Mouse (Mus musculus): ENCODE measurements around the gene Scamp3. TPM values are rescaled to one million over a fixed set of nuclear protein-coding genes. Genes with fewer than 3 reads are reported as not detected.

Gene Scamp3
- polyA plus RNA-seq, 1 experiment: 139 TPM

DNA sequence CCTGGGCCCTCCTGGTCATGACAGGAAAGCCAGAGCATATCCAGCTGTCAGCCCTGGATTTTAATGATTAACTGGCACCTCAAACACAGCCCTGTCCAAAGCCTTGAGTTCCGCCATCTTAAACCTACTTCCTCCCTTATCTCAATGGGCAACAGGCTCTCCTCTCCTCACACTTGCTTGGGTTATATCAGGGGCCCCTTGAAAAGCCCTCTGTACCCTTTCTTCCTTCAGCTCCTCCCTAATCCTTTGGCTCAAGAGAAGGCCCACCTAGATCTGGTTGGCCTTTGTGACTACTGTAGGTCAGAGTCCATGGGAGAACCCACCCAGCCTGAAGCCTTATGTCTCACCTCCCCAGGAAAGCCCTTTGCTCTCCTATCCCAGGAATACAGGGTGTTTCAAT is 43.5 kb upstream of the Scamp3 start:
- no peak for TF ChIP-seq CEBPB (IDR thresholded peaks at IDR 0.05; ENCODE audit: low read depth)
- no peak for TF ChIP-seq MYOG (IDR thresholded peaks at IDR 0.05; ENCODE audit: control insufficient read depth, extremely low read depth, insufficient read length)
- no peak for TF ChIP-seq USF1 (IDR thresholded peaks at IDR 0.05; ENCODE audit: low read depth)
- no peak for TF ChIP-seq CTCF (IDR thresholded peaks at IDR 0.05; ENCODE audit: control insufficient read depth, insufficient read depth, insufficient read length)
- TF ChIP-seq FOSL1 (IDR thresholded peaks at IDR 0.05; ENCODE audit: insufficient read depth, low read length, poor library complexity, severe bottlenecking): no peak
- TF ChIP-seq MYOD1 (IDR thresholded peaks at IDR 0.05; ENCODE audit: control insufficient read depth, insufficient read length, low read depth): no peak
- TF ChIP-seq MAX (IDR thresholded peaks at IDR 0.05): no peak
- Histone ChIP-seq H3K36me3 (ENCODE audit: control insufficient read depth, insufficient read depth) (no peaks in the 10 kb centered on the region), H3K79me3 (ENCODE audit: low read depth) (no peaks in the 10 kb centered on the region), H3K27me3 (ENCODE audit: control insufficient read depth, insufficient read depth, insufficient read length) (peaks cover 67% of the 10 kb centered on the region), H3K79me2 (ENCODE audit: control insufficient read depth, insufficient read depth) (no peaks in the 10 kb centered on the region), H3ac (ENCODE audit: control insufficient read depth, insufficient read length, low read depth) (no peak overlapping the region), H3K4me3 (ENCODE audit: insufficient read depth, poor library complexity, severe bottlenecking) (no peak overlapping the region)

DNA sequence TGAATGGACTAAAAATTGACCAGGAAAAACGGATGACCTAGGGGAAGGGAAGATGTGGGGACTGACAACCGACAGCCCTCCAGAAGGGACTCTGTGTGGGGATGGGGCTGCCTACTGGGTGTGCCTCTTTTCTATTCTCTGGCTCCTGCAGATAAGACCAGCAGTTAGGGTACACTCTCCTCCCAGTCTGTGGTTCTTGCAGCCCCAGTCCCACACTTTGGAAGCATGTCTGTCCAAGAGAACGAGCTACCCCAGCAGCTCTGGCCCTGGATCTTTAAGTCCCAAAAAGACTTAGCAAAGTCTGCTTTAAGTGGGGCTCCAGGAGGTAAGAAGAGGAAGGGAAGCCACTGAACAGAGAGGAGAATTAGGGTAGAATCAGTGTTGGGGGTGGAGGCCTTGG is 41.3 kb upstream of the Scamp3 start, which contains the start of gene Pklr:
Gene Pklr (plus strand): TSS at position 185 of the 400 bp plus-strand sequence.
- Histone ChIP-seq H3K36me3 (ENCODE audit: control insufficient read depth, insufficient read depth) (no peaks in the 10 kb centered on the region), H3K4me3 (ENCODE audit: insufficient read depth, poor library complexity, severe bottlenecking) (no peak within 1 kb of the TSS), H3K27me3 (ENCODE audit: control insufficient read depth, insufficient read depth, insufficient read length) (peaks cover 72% of the 10 kb centered on the region), H3K79me2 (ENCODE audit: control insufficient read depth, insufficient read depth) (no peaks in the 10 kb centered on the region), H3ac (ENCODE audit: control insufficient read depth, insufficient read length, low read depth) (no peak within 1 kb of the TSS), H3K79me3 (ENCODE audit: low read depth) (no peaks in the 10 kb centered on the region)
- TF ChIP-seq MYOD1 (IDR thresholded peaks at IDR 0.05; ENCODE audit: control insufficient read depth, insufficient read length, low read depth) (no peak), MYOG (IDR thresholded peaks at IDR 0.05; ENCODE audit: control insufficient read depth, extremely low read depth, insufficient read length) (no peak), FOSL1 (IDR thresholded peaks at IDR 0.05; ENCODE audit: insufficient read depth, low read length, poor library complexity, severe bottlenecking) (no peak)

DNA sequence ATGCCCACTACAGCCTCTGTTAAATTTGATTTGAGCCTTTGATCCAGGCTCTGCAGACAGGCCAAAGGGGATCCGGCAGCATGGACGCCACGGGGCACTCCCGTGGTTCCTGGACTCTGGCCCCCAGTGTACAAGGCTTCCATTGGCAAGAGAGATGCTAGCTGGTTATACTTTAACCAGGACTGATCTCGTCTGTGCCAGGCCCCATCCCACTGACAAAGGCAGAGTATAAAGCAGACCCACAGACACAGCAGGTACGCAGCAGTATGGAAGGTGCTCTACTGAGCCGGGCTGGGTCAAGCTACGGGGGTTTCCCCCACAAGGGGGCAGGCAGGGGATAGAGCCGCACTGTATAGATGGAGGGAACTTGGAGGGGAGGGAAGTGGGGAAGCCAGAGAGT is 40.9 kb upstream of the Scamp3 start:
- no peaks in the 10 kb centered on the region for H3K36me3 ChIP-seq (ENCODE audit: control insufficient read depth, insufficient read depth)
- no peak overlapping the region for H3K4me3 ChIP-seq (ENCODE audit: insufficient read depth, poor library complexity, severe bottlenecking)
- H3ac ChIP-seq (ENCODE audit: control insufficient read depth, insufficient read length, low read depth): no peak overlapping the region
- no peaks in the 10 kb centered on the region for H3K79me2 ChIP-seq (ENCODE audit: control insufficient read depth, insufficient read depth)
- no peak for TF ChIP-seq MYOD1 (IDR thresholded peaks at IDR 0.05; ENCODE audit: control insufficient read depth, insufficient read length, low read depth)
- no peak for TF ChIP-seq CTCF (IDR thresholded peaks at IDR 0.05; ENCODE audit: control insufficient read depth, insufficient read depth, insufficient read length)
- TF ChIP-seq CEBPB (IDR thresholded peaks at IDR 0.05; ENCODE audit: low read depth): no peak
- no peak for TF ChIP-seq MYOG (IDR thresholded peaks at IDR 0.05; ENCODE audit: control insufficient read depth, extremely low read depth, insufficient read length)
- TF ChIP-seq FOSL1 (IDR thresholded peaks at IDR 0.05; ENCODE audit: insufficient read depth, low read length, poor library complexity, severe bottlenecking): no peak
- TF ChIP-seq MAX (IDR thresholded peaks at IDR 0.05): no peak
- H3K79me3 ChIP-seq (ENCODE audit: low read depth): no peaks in the 10 kb centered on the region
- peaks cover 76% of the 10 kb centered on the region for H3K27me3 ChIP-seq (ENCODE audit: control insufficient read depth, insufficient read depth, insufficient read length)

DNA sequence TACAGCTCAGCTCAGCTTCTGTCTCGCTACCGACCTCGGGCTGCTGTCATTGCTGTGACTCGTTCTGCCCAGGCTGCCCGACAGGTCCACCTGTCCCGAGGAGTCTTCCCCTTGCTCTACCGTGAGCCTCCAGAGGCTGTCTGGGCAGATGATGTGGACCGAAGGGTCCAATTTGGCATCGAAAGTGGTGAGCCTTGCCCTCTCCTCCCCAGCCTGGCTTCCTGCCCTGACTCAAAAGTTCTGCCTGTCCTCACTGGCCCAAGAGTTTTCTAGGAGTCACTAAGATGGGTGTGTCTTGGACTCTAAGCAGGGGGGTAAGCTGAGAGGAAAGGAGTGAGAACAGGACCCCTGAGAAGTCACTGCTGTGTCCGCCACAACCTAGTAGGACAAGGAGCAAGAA is 32.5 kb upstream of the Scamp3 start:
- Histone ChIP-seq H3ac (ENCODE audit: control insufficient read depth, insufficient read length, low read depth) (no peak overlapping the region), H3K4me3 (ENCODE audit: insufficient read depth, poor library complexity, severe bottlenecking) (no peak overlapping the region), H3K36me3 (ENCODE audit: control insufficient read depth, insufficient read depth) (no peaks in the 10 kb centered on the region), H3K79me2 (ENCODE audit: control insufficient read depth, insufficient read depth) (no peaks in the 10 kb centered on the region), H3K27me3 (ENCODE audit: control insufficient read depth, insufficient read depth, insufficient read length) (peaks cover 84% of the 10 kb centered on the region), H3K79me3 (ENCODE audit: low read depth) (no peaks in the 10 kb centered on the region)
- no peak for TF ChIP-seq FOSL1 (IDR thresholded peaks at IDR 0.05; ENCODE audit: insufficient read depth, low read length, poor library complexity, severe bottlenecking)
- TF ChIP-seq MYOD1 (IDR thresholded peaks at IDR 0.05; ENCODE audit: control insufficient read depth, insufficient read length, low read depth): no peak
- no peak for TF ChIP-seq MYOG (IDR thresholded peaks at IDR 0.05; ENCODE audit: control insufficient read depth, extremely low read depth, insufficient read length)
- no peak for TF ChIP-seq USF1 (IDR thresholded peaks at IDR 0.05; ENCODE audit: low read depth)
- no peak for TF ChIP-seq MAX (IDR thresholded peaks at IDR 0.05)
- TF ChIP-seq CTCF (IDR thresholded peaks at IDR 0.05; ENCODE audit: control insufficient read depth, insufficient read depth, insufficient read length): no peak
- no peak for TF ChIP-seq CEBPB (IDR thresholded peaks at IDR 0.05; ENCODE audit: low read depth)

DNA sequence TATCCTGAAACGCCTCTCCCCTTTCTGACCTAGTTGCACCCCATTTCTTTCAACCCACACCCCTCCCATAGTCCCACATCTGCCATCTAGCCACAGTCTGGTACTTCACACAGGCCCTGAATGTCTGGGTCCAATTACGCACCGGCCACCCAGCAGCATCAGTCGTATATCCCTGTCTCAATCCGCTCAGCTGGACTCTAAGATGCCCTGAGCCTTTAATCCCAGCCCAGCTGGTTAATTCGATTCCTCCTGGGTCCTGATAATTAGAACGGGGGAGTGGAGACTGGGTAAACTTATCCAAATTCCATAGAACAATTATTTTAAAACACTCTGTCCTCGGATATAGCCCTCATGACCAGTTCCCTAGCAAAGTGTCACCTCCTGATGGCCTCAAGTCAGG is 31.7 kb upstream of the Scamp3 start:
- Histone ChIP-seq H3K79me2 (ENCODE audit: control insufficient read depth, insufficient read depth) (no peaks in the 10 kb centered on the region), H3K79me3 (ENCODE audit: low read depth) (no peaks in the 10 kb centered on the region), H3K36me3 (ENCODE audit: control insufficient read depth, insufficient read depth) (no peaks in the 10 kb centered on the region), H3K27me3 (ENCODE audit: control insufficient read depth, insufficient read depth, insufficient read length) (peaks cover 85% of the 10 kb centered on the region), H3ac (ENCODE audit: control insufficient read depth, insufficient read length, low read depth) (no peak overlapping the region), H3K4me3 (ENCODE audit: insufficient read depth, poor library complexity, severe bottlenecking) (no peak overlapping the region)
- TF ChIP-seq MYOD1 (IDR thresholded peaks at IDR 0.05; ENCODE audit: control insufficient read depth, insufficient read length, low read depth) (no peak), MAX (IDR thresholded peaks at IDR 0.05) (no peak), CTCF (IDR thresholded peaks at IDR 0.05; ENCODE audit: control insufficient read depth, insufficient read depth, insufficient read length) (no peak), MYOG (IDR thresholded peaks at IDR 0.05; ENCODE audit: control insufficient read depth, extremely low read depth, insufficient read length) (no peak), FOSL1 (IDR thresholded peaks at IDR 0.05; ENCODE audit: insufficient read depth, low read length, poor library complexity, severe bottlenecking) (no peak), USF1 (IDR thresholded peaks at IDR 0.05; ENCODE audit: low read depth) (no peak)
